Mouse (Mus musculus): ENCODE data around the gene Vdr. TPM values are rescaled to one million over a fixed set of nuclear protein-coding genes. Genes with fewer than 3 reads are reported as not detected.

Gene Vdr
- 10 to 100 TPM in 1 of 2 experiments, 1 to 10 TPM in 1; 6.4 to 33.3 TPM for total RNA-seq (2021)
- long read RNA-seq, experiment 1, partial matches to known transcripts, result 0 of 2 reads
- long read RNA-seq, experiment 1, other reads (novel, unspliced or antisense), result 2 of 2 reads
- long read RNA-seq, experiment 2, full-length matches to known transcripts, result 2 of 4 reads
- long read RNA-seq, experiment 2, partial matches to known transcripts, result 0 of 4 reads
- long read RNA-seq, experiment 2, other reads (novel, unspliced or antisense), result 2 of 4 reads

- no peak for DNase-seq
These were observed at the start of gene Vdr for GRCm38 (mm10) chr15:97910530-97910929. Gene Vdr (minus strand): TSS chr15:97910630.

GRCm38 (mm10) chr15:97956416-97956815, 46.0 kb upstream of the Vdr start:
- DNase-seq, result no peak

- DNase-seq, result no peak
These were observed 45.3 kb upstream of the Vdr start for GRCm38 (mm10) chr15:97955742-97956141.

- no peak for DNase-seq
These were observed 44.9 kb upstream of the Vdr start for GRCm38 (mm10) chr15:97955286-97955685.

GRCm38 (mm10) chr15:97954671-97955070, 44.2 kb upstream of the Vdr start:
- no peak for DNase-seq

- DNase-seq, result no peak
These were observed 42.4 kb upstream of the Vdr start for GRCm38 (mm10) chr15:97952889-97953189.

- DNase-seq, result peak; percentile 60 to 61
These were observed 41.9 kb upstream of the Vdr start for GRCm38 (mm10) chr15:97952137-97952888.

GRCm38 (mm10) chr15:97950240-97950639, 39.8 kb upstream of the Vdr start:
- DNase-seq, result no peak

GRCm38 (mm10) chr15:97949706-97950105, 39.3 kb upstream of the Vdr start:
- DNase-seq, result no peak

GRCm38 (mm10) chr15:97948720-97949119, 38.3 kb upstream of the Vdr start:
- DNase-seq, result no peak

- DNase-seq, result no peak
These were observed 35.4 kb upstream of the Vdr start for GRCm38 (mm10) chr15:97945656-97946315.

- DNase-seq, result no peak
These were observed 34.6 kb upstream of the Vdr start for GRCm38 (mm10) chr15:97944919-97945574.

- DNase-seq, result no peak
These were observed 32.9 kb upstream of the Vdr start for GRCm38 (mm10) chr15:97943356-97943755.

GRCm38 (mm10) chr15:97942538-97942937, 32.1 kb upstream of the Vdr start:
- DNase-seq, result no peak

GRCm38 (mm10) chr15:97941306-97941705, 30.9 kb upstream of the Vdr start:
- no peak for DNase-seq

GRCm38 (mm10) chr15:97940088-97940487, 29.7 kb upstream of the Vdr start:
- DNase-seq, result no peak

GRCm38 (mm10) chr15:97938580-97938979, 28.1 kb upstream of the Vdr start:
- DNase-seq, result peak in 1 of 2 experiments; percentile 35

GRCm38 (mm10) chr15:97932441-97932840, 22.0 kb upstream of the Vdr start:
- DNase-seq, result no peak

- DNase-seq, result no peak
These were observed 18.9 kb upstream of the Vdr start for GRCm38 (mm10) chr15:97929259-97929824.

- no peak for DNase-seq
These were observed 17.4 kb upstream of the Vdr start for GRCm38 (mm10) chr15:97927821-97928220.

GRCm38 (mm10) chr15:97927018-97927417, 16.6 kb upstream of the Vdr start:
- DNase-seq, result no peak

GRCm38 (mm10) chr15:97922421-97922820, 12.0 kb upstream of the Vdr start:
- peak in 1 of 2 experiments; percentile 25 for DNase-seq
